Mouse (Mus musculus): Measurements from ENCODE around the gene Klhl10.
A peak's percentile ranks its signal among the peaks of the same experiment; 100 is the strongest.

The Klhl10 gene

GRCm38 (mm10) chr11:100465833-100466232 lies 24.1 kb downstream of the Klhl10 start:
- DNase-seq, result no peak

- DNase-seq, result no peak
Observed at GRCm38 (mm10) chr11:100471352-100472196, 29.9 kb downstream of the Klhl10 start.

DNA sequence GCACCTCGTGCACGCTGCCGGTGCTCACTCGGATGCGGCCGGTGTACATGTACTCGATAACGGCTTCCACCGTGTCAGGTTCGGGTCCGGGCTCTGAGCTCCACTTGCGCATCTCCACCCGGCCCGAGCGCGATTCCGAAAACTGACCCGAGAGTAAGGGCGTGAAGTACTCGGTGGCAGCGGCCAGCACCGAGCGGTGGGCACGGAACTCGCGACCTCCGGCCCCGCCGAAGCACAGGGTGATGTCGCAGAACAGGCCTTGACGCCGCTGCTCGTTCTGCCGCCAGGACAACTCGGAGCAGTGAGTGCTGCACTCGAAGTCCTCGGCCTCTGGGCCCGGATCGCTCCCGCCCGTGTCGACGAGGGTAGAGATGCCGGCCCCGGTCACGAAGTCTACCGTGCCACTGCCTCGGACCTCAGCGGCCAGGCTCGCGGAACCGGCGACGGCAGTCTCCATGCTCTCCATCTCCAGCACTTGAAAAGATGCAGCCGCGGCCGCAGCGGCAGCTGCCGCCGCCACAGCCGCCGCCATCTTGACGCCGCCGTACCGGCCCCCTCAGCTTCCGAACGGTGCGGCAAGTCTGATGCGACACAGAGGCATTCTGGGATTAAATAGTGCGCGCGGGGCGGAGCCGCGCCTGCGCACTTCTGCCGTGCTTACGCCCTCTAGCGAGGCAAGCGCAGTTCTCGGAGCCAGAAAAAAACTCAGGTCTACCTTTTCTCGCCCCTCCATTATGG lies 30.6 kb downstream of the Klhl10 start, which contains the start of gene Klhl11:
Gene Klhl11 (minus strand): TSS at position 545 of the 738 bp plus-strand sequence.
- peak; percentile 93 for DNase-seq

DNA sequence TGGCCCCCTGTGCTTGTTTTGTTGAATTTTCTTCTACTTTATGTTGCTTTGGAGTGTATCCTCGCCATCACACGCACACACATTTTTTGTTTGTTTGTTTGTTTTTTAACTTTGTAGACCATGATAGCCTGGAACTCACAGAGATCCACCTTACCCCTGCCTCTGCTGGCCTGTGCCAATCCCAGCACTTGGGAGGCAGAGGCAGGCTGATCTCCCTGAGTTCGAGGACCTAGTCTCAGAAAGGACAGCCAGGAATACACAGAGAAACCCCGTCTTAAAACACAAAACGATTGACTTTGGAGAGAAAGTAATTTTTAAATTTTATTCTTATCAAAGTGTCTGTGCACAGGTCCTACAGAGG lies 31.2 kb downstream of the Klhl10 start:
- no peak for DNase-seq

DNA sequence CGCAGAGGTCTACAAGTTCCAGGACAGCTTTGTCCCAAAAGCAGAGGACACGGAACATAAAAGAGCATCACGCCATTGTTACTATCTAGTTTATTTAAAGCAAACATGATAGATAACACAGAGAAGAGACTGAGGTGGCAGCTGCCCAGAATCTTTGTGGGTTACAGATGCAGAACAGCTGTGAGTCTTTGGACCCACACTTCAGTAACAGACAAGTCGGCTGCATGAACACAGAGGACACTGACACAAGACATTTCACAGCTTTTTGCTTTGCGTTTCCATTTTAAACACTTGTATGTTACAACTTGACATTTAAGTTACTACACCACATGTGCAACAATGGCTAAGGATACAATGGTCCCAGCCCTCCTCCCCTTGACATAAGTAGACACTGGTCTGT lies 34.6 kb downstream of the Klhl10 start:
- DNase-seq, result no peak

DNA sequence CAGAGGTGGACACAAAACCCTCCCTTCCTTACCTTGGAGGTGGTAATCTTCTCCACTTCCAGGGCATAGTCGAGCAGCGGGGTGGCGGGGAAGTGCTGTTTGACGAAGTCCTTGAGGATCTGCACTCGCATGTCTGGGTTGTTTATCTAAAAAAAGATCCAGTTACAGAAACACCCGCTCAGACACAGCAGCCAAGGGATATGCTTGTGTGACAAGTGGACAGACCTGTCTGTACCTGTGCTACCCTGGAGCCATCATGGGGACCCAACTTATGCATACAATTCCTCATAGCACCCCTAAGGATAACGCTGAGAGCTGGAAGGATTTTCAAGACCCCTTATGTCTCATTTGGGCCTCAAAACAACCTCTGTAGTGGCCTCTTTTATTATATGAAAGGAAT lies 37.4 kb downstream of the Klhl10 start:
- DNase-seq, result no peak

DNA sequence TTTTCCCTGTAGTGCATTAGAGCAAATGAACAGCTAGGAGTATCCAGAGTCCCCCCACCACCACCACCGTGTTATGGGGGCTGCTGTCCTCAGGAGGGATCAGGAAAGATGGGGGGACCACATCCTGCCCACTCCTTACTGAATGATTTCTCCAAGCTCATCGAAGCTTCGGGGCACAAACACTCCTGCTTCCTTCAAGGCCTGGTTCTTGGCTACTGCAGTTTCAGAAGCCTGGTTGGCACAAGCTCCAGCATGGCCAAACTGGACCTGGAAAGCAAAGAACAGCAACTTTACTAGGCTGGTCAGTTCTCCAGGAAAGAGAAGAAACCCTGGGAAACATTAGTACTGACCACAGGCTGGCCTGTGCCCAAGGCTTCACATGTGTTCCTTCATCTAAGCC lies 42.7 kb downstream of the Klhl10 start:
- no peak for DNase-seq

- DNase-seq, result peak; percentile 65
Observed at GRCm38 (mm10) chr11:100485801-100486538, 44.3 kb downstream of the Klhl10 start.

GRCm38 (mm10) chr11:100490951-100491350 lies 49.2 kb downstream of the Klhl10 start:
- no peak for DNase-seq

GRCm38 (mm10) chr11:100493771-100494170 lies 52.1 kb downstream of the Klhl10 start:
- DNase-seq, result no peak

- DNase-seq, result no peak
Observed at GRCm38 (mm10) chr11:100500241-100500640, 58.5 kb downstream of the Klhl10 start.

DNA sequence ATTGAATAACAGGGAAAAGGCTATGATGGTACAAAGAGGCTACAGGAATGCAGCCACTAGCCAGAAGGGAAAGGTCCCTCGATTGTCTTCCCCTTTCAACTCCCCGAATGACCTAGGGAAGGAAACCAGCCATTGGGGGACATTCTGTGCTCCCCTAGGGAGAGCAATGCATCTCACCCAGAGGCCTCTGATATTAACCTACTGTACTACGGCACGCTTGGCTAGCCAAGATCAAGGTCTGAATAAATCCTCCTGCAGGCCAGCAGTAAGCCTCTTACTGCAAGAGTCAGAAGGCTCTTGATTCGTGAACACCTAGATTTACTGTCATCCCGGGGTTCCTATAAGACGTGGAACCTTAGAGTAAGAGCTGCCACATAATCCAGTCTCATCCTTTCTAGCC lies 58.9 kb downstream of the Klhl10 start:
- DNase-seq, result no peak

- DNase-seq, result no peak
Observed at GRCm38 (mm10) chr11:100501321-100501720, 59.6 kb downstream of the Klhl10 start.

GRCm38 (mm10) chr11:100504990-100505660 lies 63.4 kb downstream of the Klhl10 start:
- DNase-seq, result no peak

DNA sequence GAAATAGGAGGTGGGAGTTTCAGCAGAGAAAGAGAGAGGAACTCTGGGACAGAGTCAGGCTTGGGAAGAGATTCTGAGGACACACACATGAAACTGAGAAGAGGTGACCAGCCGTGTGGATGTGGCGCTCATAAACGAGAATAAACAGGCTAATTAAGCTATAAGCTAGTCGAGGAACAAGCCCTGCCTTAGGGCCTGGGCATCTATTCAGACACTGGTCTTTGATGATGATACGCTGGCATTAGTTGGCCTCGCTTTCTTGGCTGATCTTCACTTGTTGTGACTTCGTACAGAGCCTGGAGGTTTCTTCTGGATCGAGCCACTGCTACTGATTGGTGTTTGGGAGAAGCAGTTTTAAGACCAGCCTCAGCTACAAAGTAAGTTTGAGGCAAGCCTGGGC lies 64.3 kb downstream of the Klhl10 start:
- no peak for DNase-seq
